Mouse (Mus musculus) forebrain, embryonic 14.5 days (tissue): ENCODE measurements around the gene Zfp488. TPM values are rescaled to one million over a fixed set of nuclear protein-coding genes. Genes with fewer than 3 reads are reported as not detected.

Experiments used
- ATAC-seq: fragments of 200-750 bp; cut with Nextera tagmentation; 2 replicates; pipeline ENCODE4 v1.8.0; 2017; ENCODE audit warnings: mild to moderate bottlenecking, moderate library complexity
- DNase-seq: peaks from one replicate; pipeline ENCODE4 v3.0.0-alpha.2; 2015; ENCODE audit warnings: low spot score
- H3K27ac ChIP-seq: fragments of 300-500 bp; sonication (generic); 2 replicates; pipeline ENCODE4 v1.5.1; 2014; ENCODE audit warnings: low read depth, mild to moderate bottlenecking, control low read depth, low read length, moderate library complexity
- H3K27me3 ChIP-seq: fragments of 300-500 bp; sonication (generic); replicated peaks from 2 replicates; pipeline ENCODE4 v1.6.1; 2014; ENCODE audit warnings: low read length, control low read depth, mixed read lengths; ENCODE audit not compliant: control insufficient read depth, insufficient read depth
- H3K36me3 ChIP-seq: fragments of 300-500 bp; sonication (generic); 2 replicates; pipeline ENCODE4 v1.6.1; 2014; ENCODE audit warnings: low read length, control low read depth; ENCODE audit not compliant: control insufficient read depth, insufficient read depth
- H3K4me1 ChIP-seq: fragments of 300-500 bp; sonication (generic); 2 replicates; pipeline ENCODE4 v1.6.1; 2014; ENCODE audit warnings: antibody characterized with exemption, low read length, control low read depth; ENCODE audit not compliant: control insufficient read depth, insufficient read depth
- H3K4me2 ChIP-seq: fragments of 300-500 bp; sonication (generic); 2 replicates; pipeline ENCODE4 v1.6.1; 2014; ENCODE audit warnings: mild to moderate bottlenecking, control low read depth, low read length
- H3K4me3 ChIP-seq: fragments of 300-500 bp; sonication (generic); 2 replicates; pipeline ENCODE4 v1.5.1; 2014; ENCODE audit warnings: low read depth, low read length, control low read depth
- H3K9ac ChIP-seq: fragments of 300-500 bp; sonication (generic); 2 replicates; pipeline ENCODE4 v1.6.1; 2014; ENCODE audit warnings: mild to moderate bottlenecking, low read length, control low read depth, moderate library complexity
- H3K9me3 ChIP-seq: fragments of 300-500 bp; sonication (generic); replicated peaks from 2 replicates; pipeline ENCODE4 v1.6.1; 2016; ENCODE audit warnings: low read length, control low read depth, mixed read lengths; ENCODE audit not compliant: control insufficient read depth
- WGBS: fragments of 180-500 bp; shearing (Covaris S2); extraction: QIAGEN DNeasy Blood & Tissue Kit; methylation state at CpG from one replicate; pipeline ENCODE4 v1.1.7; 2014; 5-methylcytosine and 5-hydroxymethylcytosine counted together
- polyA plus RNA-seq: library from polyadenylated mRNA; unstranded; fragments of >200 nt; fragmentation: Nextera tagmentation; extraction: Ambion mirVana; gene quantifications from 2 replicates; pipeline ENCODE4 v1.2.1, GENCODE M21; 2014

The Zfp488 gene
- polyA plus RNA-seq: 0.09 and 0.15 TPM in 2 replicates

GRCm38 (mm10) chr14:33978604-33979059 is at the start of gene Zfp488:
Gene Zfp488, minus strand, starts transcription at chr14:33978764.
- Histone ChIP-seq H3K4me1 (peaks cover 5% of the 10 kb centered on the region; the same call in 1 of the 2 replicates), H3K27me3 (no peaks in the 10 kb centered on the region), H3K27ac (no peak within 1 kb of the TSS), H3K9me3 (no peaks in the 10 kb centered on the region), H3K9ac (peak within 1 kb of the TSS; percentile 37; the same call in 1 of the 2 replicates), H3K36me3 (no peaks in the 10 kb centered on the region), H3K4me3 (peak within 1 kb of the TSS; percentile 29), H3K4me2 (peak within 1 kb of the TSS; percentile 66)
- under 1% methylated on average over 22 of the region's 25 CpGs for WGBS
- DNase-seq: peak; percentile 52
- peak; percentile 69 for ATAC-seq

DNA sequence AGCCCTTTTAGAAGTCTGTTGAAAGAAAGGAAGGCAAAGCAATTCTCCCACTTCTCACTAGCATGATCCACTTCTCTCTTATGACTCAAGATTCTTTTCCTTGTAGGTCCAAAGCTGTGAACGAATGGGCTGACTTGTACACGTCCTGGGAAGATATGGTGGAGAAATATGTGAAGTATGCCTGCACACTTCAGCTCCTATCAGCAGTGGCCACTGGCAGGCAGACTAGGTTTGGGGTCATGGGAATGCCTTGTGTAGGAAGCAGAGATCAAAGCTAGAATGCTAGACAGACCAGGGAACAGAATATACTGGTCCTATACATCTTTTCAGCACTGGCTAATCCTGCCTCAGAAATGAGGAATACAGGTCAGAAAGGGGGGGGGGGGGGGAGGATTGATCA is 48.1 kb upstream of the Zfp488 start:
- Histone ChIP-seq H3K9me3 (0 out of 2 replicates have a peak, but pooled peaks cover 5% of the 10 kb centered on the region), H3K27me3 (no peaks in the 10 kb centered on the region), H3K9ac (no peak overlapping the region), H3K4me3 (no peak overlapping the region), H3K4me2 (no peak overlapping the region), H3K4me1 (no peaks in the 10 kb centered on the region), H3K36me3 (no peaks in the 10 kb centered on the region), H3K27ac (no peak overlapping the region)
- WGBS: 64% methylated on average over 2 of the region's 2 CpGs
- no peak for ATAC-seq
- DNase-seq: no peak

GRCm38 (mm10) chr14:34016938-34017337 is 38.4 kb upstream of the Zfp488 start:
- Histone ChIP-seq H3K9me3 (no peaks in the 10 kb centered on the region), H3K27ac (no peak overlapping the region), H3K36me3 (no peaks in the 10 kb centered on the region), H3K4me3 (no peak overlapping the region), H3K4me2 (no peak overlapping the region), H3K9ac (no peak overlapping the region), H3K27me3 (no peaks in the 10 kb centered on the region), H3K4me1 (no peaks in the 10 kb centered on the region)
- 85% methylated on average over 2 of the region's 2 CpGs for WGBS
- DNase-seq (no peak), ATAC-seq (no peak)

DNA sequence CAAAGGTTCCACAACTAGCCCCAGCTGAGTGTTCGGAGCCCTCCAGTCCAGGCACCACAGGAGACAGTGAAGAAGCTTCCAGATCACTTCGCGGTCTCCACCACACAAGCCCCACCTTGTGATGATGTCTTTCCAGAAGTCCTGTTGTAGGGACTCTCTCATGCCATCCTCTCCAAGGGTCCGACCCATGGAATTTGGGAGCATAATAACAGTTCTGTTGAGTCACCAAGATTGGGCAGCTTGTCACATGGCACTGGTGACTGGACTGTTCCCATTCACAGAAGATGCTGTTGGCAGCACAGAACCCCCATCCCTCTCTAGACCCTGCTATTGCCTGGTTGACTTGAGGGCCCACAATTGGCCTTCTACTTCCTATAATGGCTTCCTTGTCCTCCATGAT is 37.8 kb upstream of the Zfp488 start, which contains the start of gene Gm5460:
Gene Gm5460, plus strand, starts transcription at position 378 of the 400 bp plus-strand sequence.
- Histone ChIP-seq H3K27me3 (no peaks in the 10 kb centered on the region), H3K4me3 (no peak within 1 kb of the TSS), H3K36me3 (no peaks in the 10 kb centered on the region), H3K4me1 (no peaks in the 10 kb centered on the region), H3K9ac (no peak within 1 kb of the TSS), H3K9me3 (no peaks in the 10 kb centered on the region), H3K4me2 (no peak within 1 kb of the TSS), H3K27ac (no peak within 1 kb of the TSS)
- WGBS: 91% methylated on average over 4 of the region's 4 CpGs
- DNase-seq (no peak), ATAC-seq (no peak)

DNA sequence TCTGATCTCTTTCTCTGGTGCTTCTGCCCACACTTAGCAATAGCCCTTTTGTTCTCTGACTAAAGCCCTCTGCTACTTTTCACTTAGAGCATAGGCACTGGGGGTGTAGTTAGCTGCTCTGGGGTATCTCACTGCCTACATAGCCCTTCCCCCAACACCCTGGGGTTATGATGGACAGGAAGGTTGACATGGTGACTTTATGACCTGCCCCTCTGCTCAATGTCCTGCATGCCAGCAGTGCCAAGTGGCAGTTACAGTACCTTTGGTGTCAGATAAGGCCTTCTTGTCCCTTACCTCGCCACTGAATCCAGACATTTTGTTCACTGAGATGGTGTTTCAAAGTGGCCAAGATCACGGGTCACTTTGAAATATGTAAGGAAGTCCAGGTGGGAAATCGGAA is 36.5 kb upstream of the Zfp488 start, which contains the start of gene Gm30083:
Gene Gm30083, minus strand, starts transcription at position 120 of the 400 bp plus-strand sequence.
- no peak for DNase-seq
- H3K36me3 ChIP-seq: no peaks in the 10 kb centered on the region
- no peak within 1 kb of the TSS for H3K27ac ChIP-seq
- ATAC-seq: no peak
- no peaks in the 10 kb centered on the region for H3K27me3 ChIP-seq
- H3K9me3 ChIP-seq: no peaks in the 10 kb centered on the region
- no peak within 1 kb of the TSS for H3K9ac ChIP-seq
- no peak within 1 kb of the TSS for H3K4me2 ChIP-seq
- no peaks in the 10 kb centered on the region for H3K4me1 ChIP-seq
- WGBS: 88% methylated on average over 3 of the region's 3 CpGs
- H3K4me3 ChIP-seq: no peak within 1 kb of the TSS

DNA sequence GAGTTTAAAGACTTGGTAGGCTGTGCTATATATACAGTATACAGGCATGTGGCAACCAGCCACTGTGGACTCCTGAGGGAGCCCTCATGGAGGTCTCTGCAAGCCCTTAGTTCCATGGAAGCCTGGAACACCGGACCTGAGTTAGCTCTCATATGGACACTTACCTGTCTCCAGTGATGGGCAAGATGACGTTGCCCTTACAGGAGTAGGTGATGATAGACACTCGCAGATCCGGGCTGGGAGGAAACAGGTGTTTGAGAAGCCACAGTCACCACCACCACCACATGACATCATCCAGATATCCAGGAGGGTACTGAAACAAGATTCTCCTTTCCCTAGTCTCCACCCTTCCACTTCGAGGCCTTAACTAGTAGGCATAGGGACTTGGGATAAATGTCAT is 23.8 kb upstream of the Zfp488 start:
- Histone ChIP-seq H3K4me2 (no peak overlapping the region), H3K4me3 (no peak overlapping the region), H3K4me1 (no peaks in the 10 kb centered on the region), H3K27ac (no peak overlapping the region), H3K27me3 (no peaks in the 10 kb centered on the region), H3K9ac (no peak overlapping the region), H3K36me3 (no peaks in the 10 kb centered on the region), H3K9me3 (no peaks in the 10 kb centered on the region)
- DNase-seq (no peak), ATAC-seq (no peak)
- 93% methylated on average over 5 of the region's 5 CpGs for WGBS

DNA sequence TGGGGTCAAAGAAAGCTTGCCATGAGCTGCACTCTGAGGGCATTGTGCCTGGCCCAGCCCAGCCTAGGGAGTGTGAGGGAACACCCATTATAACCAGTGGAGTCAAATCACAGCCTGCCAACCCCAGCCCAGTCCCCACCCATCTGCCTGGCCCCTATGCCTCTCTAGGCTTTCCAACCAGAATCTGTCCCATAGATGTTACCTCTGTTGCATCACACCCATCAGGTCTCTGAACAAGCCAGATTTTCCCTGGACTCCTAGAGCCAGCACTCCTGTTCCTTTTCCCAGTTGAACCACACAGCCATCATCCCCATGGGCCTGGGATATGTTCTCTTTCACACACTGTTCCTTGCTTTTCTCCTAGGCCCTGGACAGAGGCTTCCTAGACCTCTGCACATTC is 22.9 kb upstream of the Zfp488 start:
- Histone ChIP-seq H3K4me3 (no peak overlapping the region), H3K9ac (no peak overlapping the region), H3K36me3 (no peaks in the 10 kb centered on the region), H3K27ac (no peak overlapping the region), H3K4me1 (no peaks in the 10 kb centered on the region), H3K27me3 (no peaks in the 10 kb centered on the region), H3K4me2 (no peak overlapping the region), H3K9me3 (no peaks in the 10 kb centered on the region)
- ATAC-seq (no peak), DNase-seq (no peak)

DNA sequence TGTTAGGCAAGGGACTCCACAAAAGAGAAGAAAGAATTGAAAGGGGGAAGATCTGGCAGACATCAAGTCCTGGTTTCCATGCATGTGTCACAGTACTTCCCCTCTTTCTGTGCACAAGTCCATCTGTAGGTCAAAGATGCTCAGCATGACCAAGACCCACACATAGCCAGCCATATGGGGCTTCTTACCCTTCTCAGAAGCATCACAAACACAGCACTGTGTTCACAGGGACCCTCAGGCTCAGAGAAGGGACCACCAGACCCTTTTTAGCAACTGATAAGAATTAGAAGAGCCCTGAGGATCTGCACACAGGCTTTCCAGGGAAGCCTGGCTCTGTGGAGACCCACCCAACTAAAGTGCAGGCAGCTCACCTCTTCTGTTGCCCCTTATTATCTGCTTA is 21.5 kb upstream of the Zfp488 start:
- no peaks in the 10 kb centered on the region for H3K36me3 ChIP-seq
- H3K27me3 ChIP-seq: no peaks in the 10 kb centered on the region
- H3K4me1 ChIP-seq: no peaks in the 10 kb centered on the region
- H3K4me3 ChIP-seq: no peak overlapping the region
- no peak overlapping the region for H3K27ac ChIP-seq
- ATAC-seq (no peak), DNase-seq (no peak)
- H3K9me3 ChIP-seq: no peaks in the 10 kb centered on the region
- H3K4me2 ChIP-seq: no peak overlapping the region
- no peak overlapping the region for H3K9ac ChIP-seq

- H3K27ac ChIP-seq: no peak overlapping the region
- WGBS: 70% methylated on average over 6 of the region's 6 CpGs
- no peak overlapping the region for H3K9ac ChIP-seq
- no peaks in the 10 kb centered on the region for H3K36me3 ChIP-seq
- DNase-seq (peak; percentile 15), ATAC-seq (no peak)
- no peak overlapping the region for H3K4me2 ChIP-seq
- H3K9me3 ChIP-seq: no peaks in the 10 kb centered on the region
- no peaks in the 10 kb centered on the region for H3K27me3 ChIP-seq
- H3K4me3 ChIP-seq: no peak overlapping the region
- no peaks in the 10 kb centered on the region for H3K4me1 ChIP-seq
Measured at GRCm38 (mm10) chr14:33997427-33997826, 18.9 kb upstream of the Zfp488 start.
